Mouse (Mus musculus) left cerebral cortex, adult 11 months (tissue): ENCODE results near the gene Tmem95.

Source experiments
- DNase-seq: peaks from one replicate; pipeline ENCODE4 v3.0.0; 2022; ENCODE audit warnings: low spot score

Gene Tmem95

GRCm38 (mm10) chr11:69846738-69847688 is 30.8 kb downstream of the Tmem95 start:
- DNase-seq, result no peak

- DNase-seq, result peak; percentile 69
Observed at GRCm38 (mm10) chr11:69846198-69846680, 31.6 kb downstream of the Tmem95 start, which contains the start of gene Plscr3. TSS of gene Plscr3 (plus strand) at chr11:69846376.

- no peak for DNase-seq
Observed at GRCm38 (mm10) chr11:69838714-69839104, 39.1 kb downstream of the Tmem95 start.

- peak; percentile 98 for DNase-seq
Observed at GRCm38 (mm10) chr11:69837952-69838713, 39.7 kb downstream of the Tmem95 start, which contains the start of gene Tmem256. TSS of gene Tmem256 (plus strand) at chr11:69838514.

- DNase-seq, result peak; percentile 39
Observed at GRCm38 (mm10) chr11:69837604-69837951, 40.2 kb downstream of the Tmem95 start, which contains the start of gene Nlgn2. TSS of gene Nlgn2 (minus strand) at chr11:69837784.

GRCm38 (mm10) chr11:69836703-69837576 is 40.9 kb downstream of the Tmem95 start:
- DNase-seq, result no peak

- DNase-seq, result no peak
Observed at GRCm38 (mm10) chr11:69835966-69836335, 41.9 kb downstream of the Tmem95 start.

GRCm38 (mm10) chr11:69835326-69835965 is 42.4 kb downstream of the Tmem95 start:
- DNase-seq, result no peak

- DNase-seq, result no peak
Observed at GRCm38 (mm10) chr11:69834001-69834549, 43.7 kb downstream of the Tmem95 start.

- DNase-seq, result no peak
Observed at GRCm38 (mm10) chr11:69833554-69833953, 44.3 kb downstream of the Tmem95 start.

- DNase-seq, result no peak
Observed at GRCm38 (mm10) chr11:69828832-69829231, 49.0 kb downstream of the Tmem95 start.
